Mouse (Mus musculus) G1E (cell line): ENCODE results near the gene Zswim4.

ENCODE experiments used
- CTCF ChIP-seq: IDR thresholded peaks from 2 replicates; pipeline ENCODE4 v1.5.1; 2012; ENCODE audit warnings: low read depth, low read length, inconsistent platforms, mixed read lengths
- GATA1 ChIP-seq: IDR thresholded peaks from 2 replicates; pipeline ENCODE4 v1.6.1; 2012; ENCODE audit warnings: borderline replicate concordance, low read length, inconsistent platforms, mixed read lengths
- GATA2 ChIP-seq: IDR thresholded peaks from 2 replicates; pipeline ENCODE4 v1.6.1; 2012; ENCODE audit warnings: low read depth, low read length, inconsistent platforms, borderline replicate concordance

- no peak for TF ChIP-seq CTCF
- TF ChIP-seq GATA2: no peak
- TF ChIP-seq GATA1: no peak
These were observed 39.5 kb downstream of the Zswim4 start for GRCm38 (mm10) chr8:84197141-84197921.
